Mouse (Mus musculus) megakaryocyte, embryonic 14.5 days (primary cell): Measurements from ENCODE around the gene Dstn.

Experiments used
- FLI1 ChIP-seq: IDR thresholded peaks from 2 replicates; pipeline ENCODE4 v1.6.1; 2012; ENCODE audit warnings: low read length, inconsistent platforms, mixed read lengths
- GATA1 ChIP-seq: IDR thresholded peaks from 3 replicates; pipeline ENCODE4 v1.6.1; 2012; ENCODE audit warnings: mixed read lengths, low read length, inconsistent platforms, borderline replicate concordance

GRCm38 (mm10) chr2:143918831-143919502 is 3.8 kb downstream of the Dstn start:
- TF ChIP-seq GATA1, result no peak
- no peak for TF ChIP-seq FLI1
